Mouse (Mus musculus) olfactory bulb, adult 2 months (tissue): ENCODE data around the gene Parp11.

Experiments
- CTCF ChIP-seq: fragments of 200-500 bp; IDR thresholded peaks from 2 replicates; pipeline ENCODE4 v1.5.1; 2012; ENCODE audit warnings: low read depth, mild to moderate bottlenecking, low read length, moderate library complexity; ENCODE audit not compliant: insufficient read depth
- POLR2A ChIP-seq: fragments of 200-500 bp; IDR thresholded peaks from 2 replicates; pipeline ENCODE4 v1.6.1; 2012; ENCODE audit warnings: mild to moderate bottlenecking, low read depth, low read length, moderate library complexity; ENCODE audit not compliant: insufficient read depth

GRCm38 (mm10) chr6:127401419-127401818, 45.2 kb upstream of the Parp11 start:
- no peak for TF ChIP-seq CTCF
- no peak for TF ChIP-seq POLR2A
